Mouse (Mus musculus) embryo, embryonic 11 days (tissue): ENCODE data around the gene Bdnf.
A peak's percentile ranks its signal among the peaks of the same experiment; 100 is the strongest.

Experiments
- DNase-seq: peaks from one replicate; pipeline ENCODE4 v3.0.0-alpha.2; 2015

The Bdnf gene

GRCm38 (mm10) chr2:109674532-109674931, at the start of gene Bdnf:
TSS of gene Bdnf (plus strand) at chr2:109674700.
- peak; percentile 34 for DNase-seq

GRCm38 (mm10) chr2:109626864-109627263, 47.6 kb upstream of the Bdnf start:
- no peak for DNase-seq

- DNase-seq = peak; percentile 43
Observed at GRCm38 (mm10) chr2:109673509-109674455, 718 bp upstream of the Bdnf start.

- DNase-seq = no peak
Observed at GRCm38 (mm10) chr2:109675051-109675450, 551 bp downstream of the Bdnf start.

GRCm38 (mm10) chr2:109675973-109676617, 1.6 kb downstream of the Bdnf start:
- DNase-seq = peak; percentile 87

GRCm38 (mm10) chr2:109676618-109676974, 2.1 kb downstream of the Bdnf start:
- no peak for DNase-seq

- peak; percentile 71 for DNase-seq
Observed at GRCm38 (mm10) chr2:109677221-109678089, 3.0 kb downstream of the Bdnf start.

- DNase-seq = peak; percentile 91
Observed at GRCm38 (mm10) chr2:109678090-109678409, 3.5 kb downstream of the Bdnf start.

- DNase-seq = peak; percentile 49
Observed at GRCm38 (mm10) chr2:109678454-109678853, 4.0 kb downstream of the Bdnf start.

- DNase-seq = no peak
Observed at GRCm38 (mm10) chr2:109679446-109679845, 4.9 kb downstream of the Bdnf start.

GRCm38 (mm10) chr2:109681071-109681470, 6.6 kb downstream of the Bdnf start:
- DNase-seq = no peak

GRCm38 (mm10) chr2:109688661-109689060, 14.2 kb downstream of the Bdnf start:
- no peak for DNase-seq

- DNase-seq = peak; percentile 56
Observed at GRCm38 (mm10) chr2:109692266-109693177, 18.0 kb downstream of the Bdnf start.

- DNase-seq = peak; percentile 84
Observed at GRCm38 (mm10) chr2:109693178-109694115, 18.9 kb downstream of the Bdnf start.

- peak; percentile 22 for DNase-seq
Observed at GRCm38 (mm10) chr2:109694116-109694837, 19.8 kb downstream of the Bdnf start.

- peak; percentile 92 for DNase-seq
Observed at GRCm38 (mm10) chr2:109694838-109695225, 20.3 kb downstream of the Bdnf start.

GRCm38 (mm10) chr2:109697151-109697550, 22.7 kb downstream of the Bdnf start:
- DNase-seq = no peak

- DNase-seq = no peak
Observed at GRCm38 (mm10) chr2:109700291-109700690, 25.8 kb downstream of the Bdnf start.

GRCm38 (mm10) chr2:109703588-109703987, 29.1 kb downstream of the Bdnf start:
- no peak for DNase-seq

GRCm38 (mm10) chr2:109704053-109704452, 29.6 kb downstream of the Bdnf start:
- no peak for DNase-seq
